Mouse (Mus musculus) brain, embryonic 14.5 days (tissue): Measurements from ENCODE around the gene Gm28372.

Source experiments
- CTCF ChIP-seq: fragments of 200-500 bp; IDR thresholded peaks from 2 replicates; pipeline ENCODE4 v1.5.1; 2012; ENCODE audit warnings: inconsistent platforms, mild to moderate bottlenecking, moderate library complexity, borderline replicate concordance; ENCODE audit not compliant: insufficient read depth, insufficient read length; ENCODE audit errors: extremely low read depth
- POLR2A ChIP-seq: fragments of 200-500 bp; IDR thresholded peaks from 2 replicates; pipeline ENCODE4 v1.6.1; 2012; ENCODE audit warnings: mild to moderate bottlenecking, inconsistent platforms, borderline replicate concordance; ENCODE audit not compliant: poor library complexity, insufficient read depth, insufficient read length, severe bottlenecking; ENCODE audit errors: extremely low read depth

GRCm38 (mm10) chr2:130451086-130451726 is 46.2 kb downstream of the Gm28372 start:
- no peak for TF ChIP-seq CTCF
- no peak for TF ChIP-seq POLR2A
